Comparison of ENCODE assay signal across 23 mouse cellular contexts in genomic region chr5:148578353-148578752, GRCm38 (mm10).
"Had no signal": no experiment of that assay in that cellular context is flagged by ENCODE, and none has a peak within 500 bp of the region (broad histone marks: within the 10 kb centered on the region; RNA-seq: fewer than 3 reads in every experiment).

No protein-coding gene starts in this region.

- H3K9ac ChIP-seq: intestine, embryonic 15.5 days; limb, embryonic 12.5 days; liver, embryonic 12.5 days; liver, embryonic 15.5 days; midbrain, embryonic 12.5 days; midbrain, embryonic 15.5 days; neural tube, embryonic 12.5 days; neural tube, embryonic 15.5 days had no signal

- H3K27me3 ChIP-seq: intestine, embryonic 15.5 days; limb, embryonic 12.5 days; liver, embryonic 12.5 days; liver, embryonic 15.5 days; midbrain, embryonic 12.5 days; midbrain, embryonic 15.5 days; neural tube, embryonic 12.5 days; neural tube, embryonic 15.5 days had no signal

- H3K36me3 ChIP-seq: intestine, embryonic 15.5 days; limb, embryonic 12.5 days; liver, embryonic 12.5 days; liver, embryonic 15.5 days; midbrain, embryonic 12.5 days; midbrain, embryonic 15.5 days; neural tube, embryonic 12.5 days; neural tube, embryonic 15.5 days had no signal

- H3K4me2 ChIP-seq: intestine, embryonic 15.5 days; limb, embryonic 12.5 days; liver, embryonic 12.5 days; liver, embryonic 15.5 days; midbrain, embryonic 12.5 days; midbrain, embryonic 15.5 days; neural tube, embryonic 12.5 days; neural tube, embryonic 15.5 days had no signal

- H3K4me1 ChIP-seq: intestine, embryonic 15.5 days; neural tube, embryonic 12.5 days had no signal

- ATAC-seq: intestine, embryonic 15.5 days; liver, embryonic 12.5 days; midbrain, embryonic 15.5 days had no signal

- H3K4me3 ChIP-seq: intestine, embryonic 15.5 days; layer of hippocampus, adult 2 months; left cerebral cortex, adult 2 months; limb, embryonic 12.5 days; liver, embryonic 12.5 days; liver, embryonic 15.5 days; midbrain, embryonic 12.5 days; midbrain, embryonic 15.5 days; neural tube, embryonic 12.5 days; neural tube, embryonic 15.5 days had no signal

- DNase-seq: kidney, adult 11 months; kidney, postnatal 14 days; layer of hippocampus, adult 9-11 months; liver; lung, adult 18-20 months; right cerebral cortex, adult 18-20 months; right cerebral cortex, postnatal 14 days; right cerebral cortex, postnatal 4 days; thymus, adult 2 months; thymus, postnatal 14 days; thymus, postnatal 4 days had no signal

- H3K27ac ChIP-seq: intestine, embryonic 15.5 days; layer of hippocampus, adult 2 months; left cerebral cortex, adult 2 months; limb, embryonic 12.5 days; liver, embryonic 12.5 days; liver, embryonic 15.5 days; macrophage; midbrain, embryonic 12.5 days; midbrain, embryonic 15.5 days; neural tube, embryonic 12.5 days; neural tube, embryonic 15.5 days; stomach, postnatal 0 days had no signal

- H3K9me3 ChIP-seq: intestine, embryonic 15.5 days; limb, embryonic 12.5 days; liver, embryonic 12.5 days; liver, embryonic 15.5 days; midbrain, embryonic 12.5 days; midbrain, embryonic 15.5 days; neural tube, embryonic 12.5 days; neural tube, embryonic 15.5 days had no signal
